Mouse (Mus musculus): ENCODE results near the gene Ddx46.

Ddx46 gene

DNA sequence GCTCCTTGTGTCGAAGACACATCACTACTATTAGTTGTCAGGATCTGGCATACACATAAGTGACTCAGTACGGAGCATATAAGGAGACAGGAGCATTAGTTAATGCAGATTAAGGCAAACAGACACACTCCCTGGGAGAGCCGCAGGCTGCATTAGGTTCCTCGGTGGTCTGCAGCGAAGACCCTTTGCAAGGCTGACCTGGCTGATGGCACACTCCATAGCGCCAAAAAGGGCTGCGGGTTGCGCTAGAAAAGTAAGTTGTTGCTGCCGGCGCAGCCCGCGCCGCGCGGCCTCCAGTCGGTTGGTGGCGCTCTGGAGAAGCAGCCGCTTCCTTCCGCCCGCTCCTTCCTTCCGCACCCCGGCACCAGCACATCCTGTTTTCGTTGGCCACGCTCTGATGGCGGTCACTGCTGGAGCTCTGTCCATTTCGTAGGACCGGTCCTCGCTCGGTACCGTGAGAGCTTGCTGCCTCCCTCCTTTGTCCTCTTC, at the start of gene Ddx46:
Ddx46 (plus strand) TSS at position 389 of the 489 bp plus-strand sequence.
- H3K9me3 ChIP-seq (ENCODE audit: low read length), result no peaks in the 10 kb centered on the region
- TF ChIP-seq NANOG (IDR thresholded peaks at IDR 0.05; ENCODE audit: borderline replicate concordance, low read length) (no peak), CTCF (conservative IDR thresholded peaks at IDR 0.05; ENCODE audit: low read length) (no peak; the same call in 1 of the 2 replicates)
- H3K4me3 ChIP-seq (replicated peaks; ENCODE audit: low read length), result peak within 1 kb of the TSS; percentile 100
- peaks cover 44% of the 10 kb centered on the region for H3K4me1 ChIP-seq (replicated peaks; ENCODE audit: low read depth, low read length)
- H3K36me3 ChIP-seq (ENCODE audit: insufficient read depth, low read length), result peaks cover 65% of the 10 kb centered on the region
- no peaks in the 10 kb centered on the region for H3K27me3 ChIP-seq (ENCODE audit: insufficient read depth, low read length)

DNA sequence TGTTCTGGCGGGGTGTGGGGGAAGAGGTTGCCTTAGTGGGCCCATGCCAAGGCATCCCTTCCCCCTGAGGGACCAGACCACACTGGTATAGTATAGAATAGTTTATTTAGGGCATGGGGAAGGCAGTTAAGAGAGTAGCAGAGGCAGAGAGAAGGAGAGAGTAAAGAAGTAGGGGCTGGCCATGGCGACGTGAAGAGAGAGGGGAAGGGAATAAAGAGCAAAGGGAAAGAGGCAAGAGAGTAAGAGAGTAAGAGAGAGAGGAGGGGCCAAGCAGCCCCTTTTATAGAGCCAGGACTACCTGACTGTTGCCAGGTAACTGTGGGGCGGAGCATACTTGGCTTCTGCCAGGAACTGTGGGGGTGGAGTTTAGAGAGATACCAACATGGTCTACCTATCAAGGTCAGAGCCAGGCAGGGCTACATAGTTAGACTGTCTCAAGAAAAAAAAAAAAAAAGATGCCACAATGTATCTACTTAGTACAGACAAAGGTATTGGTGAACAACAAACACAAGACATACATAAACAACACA, 42.8 kb upstream of the Ddx46 start:
- Histone ChIP-seq H3K4me3 (replicated peaks; ENCODE audit: low read length) (peak overlapping the region; percentile 98), H3K4me1 (replicated peaks; ENCODE audit: low read depth, low read length) (peaks cover 44% of the 10 kb centered on the region), H3K36me3 (ENCODE audit: insufficient read depth, low read length) (peaks cover 31% of the 10 kb centered on the region), H3K9me3 (ENCODE audit: low read length) (no peaks in the 10 kb centered on the region), H3K27me3 (ENCODE audit: insufficient read depth, low read length) (no peaks in the 10 kb centered on the region)
- TF ChIP-seq POU5F1 (IDR thresholded peaks at IDR 0.05; ENCODE audit: borderline replicate concordance, low read length), result 0 out of 2 replicates have a peak, but pooled peaks have one; percentile 20
- no peak for TF ChIP-seq NANOG (IDR thresholded peaks at IDR 0.05; ENCODE audit: borderline replicate concordance, low read length)
- TF ChIP-seq CTCF (conservative IDR thresholded peaks at IDR 0.05; ENCODE audit: low read length), result no peak

DNA sequence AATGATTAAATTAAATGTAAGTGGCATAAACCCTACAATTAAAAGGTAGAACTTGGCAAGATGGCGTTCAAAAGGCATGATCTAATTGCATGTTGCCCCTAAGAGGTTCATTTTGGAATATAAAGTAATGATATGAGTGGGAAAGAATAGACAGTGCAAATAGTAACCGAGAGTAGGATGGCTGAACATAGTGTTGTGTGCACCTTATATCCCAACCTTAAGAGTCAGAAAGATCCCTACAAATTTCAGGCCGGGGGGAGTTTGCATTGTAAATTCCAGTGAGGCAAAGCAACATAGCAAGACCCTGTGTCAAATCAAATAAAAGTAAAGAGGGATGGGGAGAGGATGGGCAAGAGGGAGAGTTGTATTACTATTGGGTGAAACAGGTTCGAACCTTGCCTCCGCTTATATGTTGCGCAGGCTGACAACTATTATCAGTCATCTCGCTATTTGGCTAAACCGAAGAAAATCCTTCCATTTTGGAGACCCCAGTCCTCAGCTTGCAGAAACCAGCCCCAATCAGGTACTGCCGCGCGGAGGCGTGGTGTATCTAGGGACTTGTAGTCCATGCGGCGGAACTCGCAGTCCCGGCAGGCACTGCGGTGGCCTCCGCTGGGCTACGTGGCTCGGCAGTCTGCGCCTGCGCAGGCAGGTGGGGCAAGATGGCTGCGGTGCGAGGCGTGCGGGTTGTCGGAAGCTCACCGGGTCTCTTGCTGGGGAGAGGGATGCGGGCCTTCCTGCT, 42.1 kb upstream of the Ddx46 start:
- H3K4me3 ChIP-seq (replicated peaks; ENCODE audit: low read length), result peak overlapping the region; percentile 98
- H3K9me3 ChIP-seq (ENCODE audit: low read length), result no peaks in the 10 kb centered on the region
- H3K36me3 ChIP-seq (ENCODE audit: insufficient read depth, low read length), result peaks cover 38% of the 10 kb centered on the region
- H3K27me3 ChIP-seq (ENCODE audit: insufficient read depth, low read length), result no peaks in the 10 kb centered on the region
- peaks cover 45% of the 10 kb centered on the region for H3K4me1 ChIP-seq (replicated peaks; ENCODE audit: low read depth, low read length)
- no peak for TF ChIP-seq POU5F1 (IDR thresholded peaks at IDR 0.05; ENCODE audit: borderline replicate concordance, low read length)
- TF ChIP-seq NANOG (IDR thresholded peaks at IDR 0.05; ENCODE audit: borderline replicate concordance, low read length), result no peak

DNA sequence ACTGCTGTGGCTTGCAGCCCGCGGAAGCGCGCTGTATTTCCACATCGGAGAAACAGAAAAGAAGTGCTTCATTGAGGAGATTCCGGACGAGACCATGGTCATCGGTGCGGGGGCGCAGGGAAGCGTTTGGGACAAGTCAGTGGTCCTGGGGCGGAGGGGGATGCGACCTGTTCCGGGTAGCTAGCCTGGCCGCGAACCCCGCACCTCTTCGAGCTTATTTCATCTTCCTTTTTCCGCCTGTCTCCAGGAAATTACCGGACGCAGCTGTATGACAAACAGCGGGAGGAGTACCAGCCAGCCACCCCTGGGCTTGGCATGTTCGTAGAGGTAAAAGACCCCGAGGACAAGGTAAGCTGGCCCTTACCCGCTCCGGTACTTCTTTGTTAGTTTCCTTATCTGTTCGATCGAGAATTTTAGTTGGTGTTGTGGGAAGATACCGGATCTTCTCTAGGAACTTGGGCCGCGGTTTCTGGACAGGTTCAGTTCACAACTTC, 41.5 kb upstream of the Ddx46 start:
- no peaks in the 10 kb centered on the region for H3K9me3 ChIP-seq (ENCODE audit: low read length)

DNA sequence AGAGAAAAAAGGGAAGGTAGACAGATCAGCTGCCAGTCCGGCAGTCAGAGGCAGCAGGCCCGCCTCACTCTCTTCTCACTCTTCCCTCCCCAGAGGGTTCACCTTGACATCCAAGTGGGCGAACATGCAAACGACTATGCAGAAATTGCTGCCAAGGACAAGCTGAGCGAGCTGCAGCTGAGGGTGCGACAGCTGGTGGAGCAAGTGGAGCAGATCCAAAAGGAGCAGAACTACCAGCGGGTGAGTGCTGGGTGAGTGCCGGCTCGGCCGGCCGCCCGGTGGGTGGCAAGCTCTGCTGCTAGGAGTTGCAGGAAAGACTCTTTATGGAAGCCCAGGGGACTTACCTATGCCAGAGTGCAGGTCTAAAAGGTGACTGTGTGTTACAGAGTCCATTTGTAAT, 39.5 kb upstream of the Ddx46 start:
- Histone ChIP-seq H3K27me3 (ENCODE audit: insufficient read depth, low read length) (no peaks in the 10 kb centered on the region), H3K9me3 (ENCODE audit: low read length) (no peaks in the 10 kb centered on the region), H3K4me1 (replicated peaks; ENCODE audit: low read depth, low read length) (peaks cover 56% of the 10 kb centered on the region), H3K36me3 (ENCODE audit: insufficient read depth, low read length) (peaks cover 46% of the 10 kb centered on the region), H3K4me3 (replicated peaks; ENCODE audit: low read length) (0 out of 2 replicates have a peak overlapping the region, but pooled peaks have one; percentile 13)
- TF ChIP-seq CTCF (conservative IDR thresholded peaks at IDR 0.05; ENCODE audit: low read length), result no peak
- TF ChIP-seq NANOG (IDR thresholded peaks at IDR 0.05; ENCODE audit: borderline replicate concordance, low read length), result no peak
- TF ChIP-seq POU5F1 (IDR thresholded peaks at IDR 0.05; ENCODE audit: borderline replicate concordance, low read length), result no peak

More for the DNA sequence above, 41.5 kb upstream of the Ddx46 start:
- H3K27me3 ChIP-seq (ENCODE audit: insufficient read depth, low read length), result no peaks in the 10 kb centered on the region
- peaks cover 48% of the 10 kb centered on the region for H3K4me1 ChIP-seq (replicated peaks; ENCODE audit: low read depth, low read length)
- H3K36me3 ChIP-seq (ENCODE audit: insufficient read depth, low read length), result peaks cover 44% of the 10 kb centered on the region
- H3K4me3 ChIP-seq (replicated peaks; ENCODE audit: low read length), result peak overlapping the region; percentile 98
- TF ChIP-seq CTCF (conservative IDR thresholded peaks at IDR 0.05; ENCODE audit: low read length), result no peak
- TF ChIP-seq POU5F1 (IDR thresholded peaks at IDR 0.05; ENCODE audit: borderline replicate concordance, low read length), result no peak
- TF ChIP-seq NANOG (IDR thresholded peaks at IDR 0.05; ENCODE audit: borderline replicate concordance, low read length), result no peak

DNA sequence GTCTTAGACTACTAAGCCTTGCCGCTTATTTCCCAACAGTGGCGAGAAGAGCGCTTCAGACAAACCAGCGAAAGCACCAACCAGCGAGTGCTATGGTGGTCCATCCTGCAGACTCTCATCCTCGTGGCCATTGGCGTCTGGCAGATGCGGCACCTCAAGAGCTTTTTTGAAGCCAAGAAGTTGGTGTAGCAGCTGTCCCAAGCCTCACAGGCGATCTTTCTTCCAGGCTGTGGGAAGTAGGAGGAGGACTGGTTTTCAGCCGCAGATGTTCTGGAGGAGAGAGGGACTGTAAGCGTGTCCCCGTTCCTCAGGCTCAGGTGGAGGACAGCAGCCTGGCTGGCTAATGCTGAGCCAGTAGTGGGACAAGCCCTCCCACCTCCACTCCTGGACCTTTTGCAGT, 38.0 kb upstream of the Ddx46 start:
- H3K4me1 ChIP-seq (replicated peaks; ENCODE audit: low read depth, low read length), result peaks cover 62% of the 10 kb centered on the region
- no peak for TF ChIP-seq CTCF (conservative IDR thresholded peaks at IDR 0.05; ENCODE audit: low read length)
- TF ChIP-seq POU5F1 (IDR thresholded peaks at IDR 0.05; ENCODE audit: borderline replicate concordance, low read length), result no peak
- no peak for TF ChIP-seq NANOG (IDR thresholded peaks at IDR 0.05; ENCODE audit: borderline replicate concordance, low read length)
- H3K27me3 ChIP-seq (ENCODE audit: insufficient read depth, low read length), result no peaks in the 10 kb centered on the region

DNA sequence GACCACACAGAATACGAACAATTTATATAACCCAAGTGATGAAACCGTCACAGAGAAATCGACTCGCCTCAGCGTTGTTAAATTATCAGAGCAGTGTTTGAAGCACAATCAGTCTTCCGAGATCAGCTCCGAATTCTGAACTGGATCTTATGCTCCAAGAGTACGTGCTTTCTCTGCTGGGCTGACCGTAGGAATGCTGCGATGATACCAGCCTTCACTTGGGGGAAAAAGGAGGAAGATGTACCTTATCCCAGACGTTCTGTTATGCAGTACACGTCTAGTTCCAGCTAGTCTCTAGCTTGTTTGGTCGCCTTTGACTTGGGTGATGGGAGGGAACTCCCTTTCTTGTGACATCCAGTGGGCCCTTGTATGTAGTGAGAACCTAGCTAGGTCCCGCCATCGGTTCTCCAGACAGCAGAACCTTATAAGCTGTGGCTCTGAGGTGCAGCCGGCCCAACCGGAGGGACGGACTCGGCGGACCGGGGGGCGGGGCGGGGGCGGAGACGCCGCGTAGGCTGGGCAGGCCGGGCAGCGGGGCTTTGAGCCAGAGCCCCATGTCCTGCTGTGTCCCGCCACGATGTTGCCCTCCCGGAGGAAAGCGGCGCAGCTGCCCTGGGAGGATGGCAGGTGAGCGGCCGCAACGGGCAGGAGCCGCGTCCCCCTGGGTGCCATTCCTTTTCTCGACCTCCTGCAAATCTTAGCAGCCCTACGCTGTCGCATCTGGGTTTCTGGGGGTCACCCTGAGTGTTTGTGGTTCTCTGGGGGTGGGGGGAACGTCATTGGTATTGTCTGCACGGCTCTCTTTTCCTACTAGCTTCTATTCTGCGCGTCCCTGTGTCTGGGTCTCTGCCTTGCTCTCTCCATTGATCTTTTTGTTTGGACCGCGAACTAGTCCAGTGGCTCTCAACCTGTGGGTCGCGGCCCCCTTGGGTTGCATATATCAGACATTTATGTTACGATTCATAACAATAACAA, 35.0 kb upstream of the Ddx46 start, which contains the start of gene B4galt7:
B4galt7 (plus strand) TSS at position 331 of the 975 bp plus-strand sequence.
- Histone ChIP-seq H3K4me1 (replicated peaks; ENCODE audit: low read depth, low read length) (peaks cover 65% of the 10 kb centered on the region), H3K36me3 (ENCODE audit: insufficient read depth, low read length) (peaks cover 57% of the 10 kb centered on the region), H3K4me3 (replicated peaks; ENCODE audit: low read length) (peak within 1 kb of the TSS; percentile 98), H3K27me3 (ENCODE audit: insufficient read depth, low read length) (no peaks in the 10 kb centered on the region), H3K9me3 (ENCODE audit: low read length) (no peaks in the 10 kb centered on the region)
- TF ChIP-seq CTCF (conservative IDR thresholded peaks at IDR 0.05; ENCODE audit: low read length) (no peak), NANOG (IDR thresholded peaks at IDR 0.05; ENCODE audit: borderline replicate concordance, low read length) (no peak), POU5F1 (IDR thresholded peaks at IDR 0.05; ENCODE audit: borderline replicate concordance, low read length) (no peak)

More for the DNA sequence above, 38.0 kb upstream of the Ddx46 start:
- no peak overlapping the region for H3K4me3 ChIP-seq (replicated peaks; ENCODE audit: low read length)
- H3K36me3 ChIP-seq (ENCODE audit: insufficient read depth, low read length), result peaks cover 46% of the 10 kb centered on the region
- H3K9me3 ChIP-seq (ENCODE audit: low read length), result no peaks in the 10 kb centered on the region
